Mouse (Mus musculus) thymus, adult 2 months (tissue): Measurements from ENCODE around the gene Wapl. TPM values are rescaled to one million over a fixed set of nuclear protein-coding genes. Genes with fewer than 3 reads are reported as not detected.

Experiments used
- DNase-seq: peaks from one replicate; pipeline ENCODE4 v3.0.0; 2021
- H3K27ac ChIP-seq: fragments of 200-500 bp; 2 replicates; pipeline ENCODE4 v1.5.1; 2012; ENCODE audit warnings: low read length, control low read depth; ENCODE audit not compliant: control insufficient read depth, insufficient read depth
- H3K27me3 ChIP-seq: fragments of 200-500 bp; 2 replicates; pipeline ENCODE4 v1.6.1; 2012; ENCODE audit warnings: mild to moderate bottlenecking, low read length, moderate library complexity, mixed read lengths; ENCODE audit not compliant: control insufficient read depth, insufficient read depth
- H3K36me3 ChIP-seq: fragments of 200-500 bp; 2 replicates; pipeline ENCODE4 v1.6.1; 2012; ENCODE audit warnings: mild to moderate bottlenecking, low read length, moderate library complexity; ENCODE audit not compliant: control insufficient read depth, insufficient read depth
- H3K4me1 ChIP-seq: fragments of 200-500 bp; replicated peaks from 2 replicates; pipeline ENCODE4 v1.6.1; 2012; ENCODE audit warnings: low read length; ENCODE audit not compliant: control insufficient read depth, insufficient read depth
- H3K4me3 ChIP-seq: fragments of 200-500 bp; 2 replicates; pipeline ENCODE4 v1.5.1; 2012; ENCODE audit warnings: mild to moderate bottlenecking, low read length, control low read depth, moderate library complexity; ENCODE audit not compliant: control insufficient read depth, insufficient read depth
- CTCF ChIP-seq: fragments of 200-500 bp; IDR thresholded peaks from 2 replicates; pipeline ENCODE4 v1.5.1; 2012; ENCODE audit warnings: mild to moderate bottlenecking, control low read depth, low read length, moderate library complexity, borderline replicate concordance; ENCODE audit not compliant: control insufficient read depth, poor library complexity, insufficient read depth; ENCODE audit errors: extremely low read depth
- POLR2A ChIP-seq: fragments of 200-500 bp; IDR thresholded peaks from 2 replicates; pipeline ENCODE4 v1.6.1; 2012; ENCODE audit warnings: mild to moderate bottlenecking, low read length, control low read depth, moderate library complexity; ENCODE audit not compliant: control insufficient read depth, poor library complexity, insufficient read depth; ENCODE audit errors: extremely low read depth
- WGBS: fragments of 180-500 bp; shearing (Covaris S2); methylation state at CpG from one replicate; pipeline ENCODE4 v1.1.7; 2018; 5-methylcytosine and 5-hydroxymethylcytosine counted together
- polyA plus RNA-seq: library from polyadenylated mRNA; depleted of rRNA; stranded (reverse); fragments of >200 nt; gene quantifications from 2 replicates; pipeline ENCODE4 v1.2.3, GENCODE M21; 2012

Wapl gene
- polyA plus RNA-seq, 1 experiment: 37.9 TPM

GRCm38 (mm10) chr14:34663381-34663780, 10.3 kb upstream of the Wapl start:
- H3K4me1 ChIP-seq: peaks cover 27% of the 10 kb centered on the region

GRCm38 (mm10) chr14:34669082-34669481, 4.6 kb upstream of the Wapl start:
- WGBS: 25% methylated on average over 3 of the region's 3 CpGs
- no peaks in the 10 kb centered on the region for H3K27me3 ChIP-seq
- H3K4me3 ChIP-seq: no peak overlapping the region
- no peak for DNase-seq
- no peak for TF ChIP-seq CTCF
- no peak for TF ChIP-seq POLR2A
- 0 out of 2 replicates have a peak, but pooled peaks cover 6% of the 10 kb centered on the region for H3K4me1 ChIP-seq
- no peak overlapping the region for H3K27ac ChIP-seq
- no peaks in the 10 kb centered on the region for H3K36me3 ChIP-seq

More at GRCm38 (mm10) chr14:34663381-34663780, 10.3 kb upstream of the Wapl start:
- Histone ChIP-seq H3K27me3 (no peaks in the 10 kb centered on the region), H3K27ac (no peak overlapping the region), H3K36me3 (no peaks in the 10 kb centered on the region), H3K4me3 (no peak overlapping the region)
- WGBS: 87% methylated on average over 1 of the region's 1 CpGs
- no peak for DNase-seq
- no peak for TF ChIP-seq CTCF
- no peak for TF ChIP-seq POLR2A

- TF ChIP-seq POLR2A (no peak), CTCF (no peak)
- no peak overlapping the region for H3K4me3 ChIP-seq
- H3K27ac ChIP-seq: no peak overlapping the region
- H3K4me1 ChIP-seq: 0 out of 2 replicates have a peak, but pooled peaks cover 6% of the 10 kb centered on the region
- no peaks in the 10 kb centered on the region for H3K27me3 ChIP-seq
- WGBS: 62% methylated on average over 2 of the region's 2 CpGs
- H3K36me3 ChIP-seq: no peaks in the 10 kb centered on the region
- no peak for DNase-seq
Measured at GRCm38 (mm10) chr14:34670256-34670655, 3.5 kb upstream of the Wapl start.

- WGBS: under 1% methylated on average over 51 of the region's 52 CpGs
- H3K36me3 ChIP-seq: peaks cover 13% of the 10 kb centered on the region
- H3K4me1 ChIP-seq: 0 out of 2 replicates have a peak, but pooled peaks cover 6% of the 10 kb centered on the region
- peak; percentile 67 for DNase-seq
- peak overlapping the region; percentile 68 for H3K4me3 ChIP-seq
- peak overlapping the region; percentile 82 for H3K27ac ChIP-seq
- H3K27me3 ChIP-seq: no peaks in the 10 kb centered on the region
- TF ChIP-seq CTCF (no peak), POLR2A (no peak)
Measured at GRCm38 (mm10) chr14:34674229-34674791, 582 bp downstream of the Wapl start.

GRCm38 (mm10) chr14:34674932-34675331, 1.2 kb downstream of the Wapl start:
- Histone ChIP-seq H3K4me1 (0 out of 2 replicates have a peak, but pooled peaks cover 6% of the 10 kb centered on the region), H3K4me3 (peak overlapping the region; percentile 68), H3K27me3 (no peaks in the 10 kb centered on the region), H3K27ac (peak overlapping the region; percentile 82; the same call in 1 of the 2 replicates), H3K36me3 (peaks cover 13% of the 10 kb centered on the region)
- TF ChIP-seq CTCF (no peak), POLR2A (no peak)
- no peak for DNase-seq
- WGBS: 24% methylated on average over 9 of the region's 9 CpGs

GRCm38 (mm10) chr14:34675347-34675865, 1.7 kb downstream of the Wapl start:
- Histone ChIP-seq H3K4me3 (no peak overlapping the region), H3K27me3 (no peaks in the 10 kb centered on the region), H3K27ac (no peak overlapping the region), H3K36me3 (peaks cover 13% of the 10 kb centered on the region), H3K4me1 (0 out of 2 replicates have a peak, but pooled peaks cover 6% of the 10 kb centered on the region)
- no peak for DNase-seq
- TF ChIP-seq CTCF (no peak), POLR2A (no peak)
- 63% methylated on average over 5 of the region's 5 CpGs for WGBS
